Mouse (Mus musculus): Measurements from ENCODE around the gene Akr1b8.

- TF ChIP-seq CTCF (IDR thresholded peaks at IDR 0.05; ENCODE audit: control insufficient read depth, insufficient read depth, insufficient replicate concordance, low read depth, low read length) (no peak), POLR2A (IDR thresholded peaks at IDR 0.05; ENCODE audit: control insufficient read depth, low read depth, low read length) (no peak)
These were observed 19.2 kb upstream of the Akr1b8 start for GRCm38 (mm10) chr6:34334673-34335072.
